Mouse (Mus musculus): Measurements from ENCODE around the gene Lin28b.

Gene Lin28b

GRCm38 (mm10) chr10:45485761-45486602 is at the start of gene Lin28b:
TSS of gene Lin28b (minus strand) at chr10:45486395.
- DNase-seq = peak; percentile 85

GRCm38 (mm10) chr10:45511764-45512163 is 25.6 kb upstream of the Lin28b start:
- DNase-seq = no peak

GRCm38 (mm10) chr10:45510662-45511061 is 24.5 kb upstream of the Lin28b start:
- DNase-seq = no peak

GRCm38 (mm10) chr10:45500259-45500658 is 14.1 kb upstream of the Lin28b start:
- no peak for DNase-seq

GRCm38 (mm10) chr10:45486603-45486946 is 380 bp upstream of the Lin28b start:
- no peak for DNase-seq

GRCm38 (mm10) chr10:45485226-45485760 is 902 bp downstream of the Lin28b start:
- no peak for DNase-seq

- peak; percentile 53 for DNase-seq
Observed at GRCm38 (mm10) chr10:45483210-45483609, 3.0 kb downstream of the Lin28b start.

- peak; percentile 38 for DNase-seq
Observed at GRCm38 (mm10) chr10:45473663-45474333, 12.4 kb downstream of the Lin28b start.

GRCm38 (mm10) chr10:45473143-45473484 is 13.1 kb downstream of the Lin28b start:
- DNase-seq = peak; percentile 35

GRCm38 (mm10) chr10:45472431-45473142 is 13.6 kb downstream of the Lin28b start:
- no peak for DNase-seq

- DNase-seq = peak; percentile 3
Observed at GRCm38 (mm10) chr10:45471321-45471720, 14.9 kb downstream of the Lin28b start.

GRCm38 (mm10) chr10:45470079-45470739 is 16.0 kb downstream of the Lin28b start:
- peak; percentile 57 for DNase-seq

- DNase-seq = peak; percentile 51
Observed at GRCm38 (mm10) chr10:45469027-45469996, 16.9 kb downstream of the Lin28b start.

GRCm38 (mm10) chr10:45468180-45468915 is 17.8 kb downstream of the Lin28b start:
- DNase-seq = no peak

GRCm38 (mm10) chr10:45458637-45459036 is 27.6 kb downstream of the Lin28b start:
- no peak for DNase-seq

- no peak for DNase-seq
Observed at GRCm38 (mm10) chr10:45458074-45458473, 28.1 kb downstream of the Lin28b start.

GRCm38 (mm10) chr10:45446625-45447024 is 39.6 kb downstream of the Lin28b start:
- DNase-seq = no peak

GRCm38 (mm10) chr10:45446215-45446614 is 40.0 kb downstream of the Lin28b start:
- DNase-seq = peak; percentile 63

GRCm38 (mm10) chr10:45422372-45422771 is 63.8 kb downstream of the Lin28b start:
- DNase-seq = no peak

GRCm38 (mm10) chr10:45412144-45412543 is 74.1 kb downstream of the Lin28b start:
- no peak for DNase-seq

- DNase-seq = no peak
Observed at GRCm38 (mm10) chr10:45411741-45412140, 74.5 kb downstream of the Lin28b start.
